Mouse (Mus musculus) yolk sac, embryonic 10.5 days (tissue): ENCODE measurements around the gene Fscn1.
A peak's percentile ranks its signal among the peaks of the same experiment; 100 is the strongest.

ENCODE experiments used
- DNase-seq: peaks from one replicate; pipeline ENCODE4 v3.0.0-alpha.2; 2017; ENCODE audit warnings: low spot score

Fscn1 gene

DNA sequence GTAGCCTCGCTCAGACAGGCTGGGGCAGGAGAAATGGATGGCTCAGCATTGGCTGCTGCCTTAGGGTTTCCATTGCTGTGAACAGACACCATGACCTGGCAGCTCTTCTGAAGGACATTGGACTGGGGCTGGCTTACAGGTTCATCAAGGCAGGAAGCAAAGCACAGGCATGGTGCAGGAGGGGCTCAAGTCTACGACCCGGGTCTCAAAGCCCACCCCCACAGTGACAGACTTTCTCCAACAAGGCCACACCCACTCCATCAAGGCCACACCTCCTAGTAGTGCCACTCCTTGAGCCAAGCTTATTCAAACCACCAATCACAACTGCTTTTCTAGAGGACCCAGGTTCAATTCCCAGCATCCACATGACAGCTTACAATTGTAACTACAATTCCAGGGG, 13.8 kb downstream of the Fscn1 start:
- no peak for DNase-seq

DNA sequence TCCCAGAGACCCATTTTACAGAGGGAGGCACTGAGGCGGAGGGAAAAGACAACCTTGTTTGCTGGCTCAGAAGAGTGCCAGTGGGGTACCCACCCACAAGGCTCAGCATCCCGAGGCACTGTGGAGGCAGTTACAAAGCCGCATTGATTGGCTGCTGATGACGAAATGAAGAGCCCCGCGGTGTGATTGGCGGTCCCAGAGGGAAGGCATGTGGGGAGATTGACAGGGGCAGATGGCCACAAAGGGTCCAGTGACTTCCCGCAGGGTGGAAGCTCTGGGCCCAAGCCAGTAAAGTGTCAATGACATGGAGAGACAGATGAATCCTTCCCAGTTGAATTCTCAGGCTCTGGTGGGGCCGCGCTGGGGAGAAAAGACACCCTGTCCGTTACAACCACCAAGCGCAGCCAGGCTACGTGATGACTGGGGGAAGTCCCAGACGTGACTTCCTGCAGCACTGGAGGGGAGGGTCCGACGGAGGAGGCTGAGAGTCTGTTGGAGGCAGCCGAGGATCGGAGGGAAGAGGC, 14.5 kb downstream of the Fscn1 start:
- peak; percentile 33 for DNase-seq

DNA sequence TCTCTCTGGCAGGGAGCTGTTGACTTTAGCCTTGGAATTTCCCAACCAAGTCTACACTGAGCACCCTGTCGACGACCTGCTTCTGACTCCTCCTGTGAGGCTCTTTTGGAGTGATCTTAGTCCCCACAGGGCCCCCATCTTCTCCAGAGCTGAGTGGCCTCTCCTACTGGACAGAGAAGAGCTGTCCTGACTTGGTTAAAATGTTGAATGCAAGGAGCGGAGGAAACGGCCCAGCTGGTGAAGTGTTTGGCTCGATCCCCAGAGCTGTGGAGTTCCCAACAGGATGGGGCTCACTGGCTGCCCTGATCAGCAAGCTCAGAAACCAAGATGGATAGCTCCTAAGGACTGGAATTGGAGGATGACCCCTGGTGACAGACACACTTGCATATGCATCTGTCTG, 16.4 kb downstream of the Fscn1 start:
- DNase-seq = no peak

DNA sequence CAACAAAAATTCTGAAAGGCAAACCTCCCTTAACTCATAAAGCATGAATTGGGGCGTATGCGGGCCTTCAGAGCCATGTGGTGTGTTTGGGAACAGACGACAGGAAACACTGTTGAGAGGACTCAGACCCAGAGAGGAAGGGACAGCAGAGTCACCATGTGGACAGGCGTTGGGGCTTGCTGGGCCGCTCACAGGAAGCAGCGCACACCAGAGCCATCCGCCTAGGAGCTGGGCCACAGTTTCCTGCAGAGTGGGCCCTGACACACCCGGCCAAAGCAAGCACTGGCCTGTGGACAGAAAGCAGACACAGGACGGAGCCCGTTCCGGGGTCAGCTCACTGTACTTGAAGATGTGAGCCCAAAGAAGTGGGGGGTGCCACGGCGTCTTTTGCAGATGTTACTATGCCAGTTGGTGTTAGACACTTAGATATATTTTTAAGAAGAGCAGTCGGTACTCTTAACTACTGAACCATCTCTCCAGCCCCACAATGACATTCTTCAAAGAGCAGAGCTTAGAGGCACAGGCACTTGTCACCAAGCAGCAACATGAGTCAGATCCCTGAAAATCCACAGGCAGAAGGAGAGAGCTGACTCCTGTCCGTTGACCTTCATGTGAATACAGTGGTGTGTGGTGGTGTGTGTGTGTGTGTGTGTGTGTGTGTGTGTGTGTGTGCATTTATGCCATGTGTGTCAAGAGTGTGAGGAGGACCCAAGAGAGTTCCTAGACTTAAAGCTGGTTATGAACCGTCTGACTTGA, 22.1 kb downstream of the Fscn1 start:
- DNase-seq = no peak

DNA sequence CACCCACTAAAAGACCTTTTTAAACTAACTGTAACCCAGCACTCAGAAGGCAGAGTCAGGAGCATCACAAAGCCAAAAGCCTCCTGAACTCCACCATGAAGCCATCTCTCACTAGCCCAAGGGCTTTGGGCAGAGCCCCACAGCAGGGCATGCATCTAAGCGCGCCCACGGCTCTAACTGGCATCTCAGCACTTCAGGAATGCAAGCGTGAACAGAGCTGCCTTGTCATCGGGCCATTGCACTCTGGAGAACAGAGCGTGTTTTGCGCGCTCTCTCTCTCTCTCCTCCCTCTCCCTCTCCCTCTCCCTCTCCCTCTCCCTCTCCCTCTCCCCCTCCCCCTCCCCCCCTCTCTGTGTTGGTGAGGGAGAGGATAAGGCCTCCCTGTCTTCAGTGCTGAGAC, 23.0 kb downstream of the Fscn1 start:
- no peak for DNase-seq

GRCm38 (mm10) chr5:142984271-142984670, 24.1 kb downstream of the Fscn1 start:
- no peak for DNase-seq

DNA sequence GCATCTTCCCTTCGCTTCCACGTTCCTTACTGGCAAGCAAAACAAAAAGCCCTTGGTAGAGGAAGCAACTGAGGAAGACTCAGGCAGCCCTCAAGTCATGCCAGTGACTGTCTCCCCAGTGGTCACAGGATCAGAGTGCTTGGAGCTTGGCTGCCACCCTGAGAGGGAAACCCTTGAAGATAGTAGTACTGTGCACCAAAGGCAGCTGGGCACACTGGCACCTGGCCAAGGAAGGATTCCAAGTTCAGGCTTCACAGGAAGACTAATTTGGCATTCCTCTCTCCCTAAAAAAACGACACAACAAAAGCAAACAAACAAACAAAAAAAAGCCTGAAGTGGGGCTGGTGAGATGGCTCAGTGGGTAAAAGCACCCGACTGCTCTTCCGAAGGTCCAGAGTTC, 28.4 kb downstream of the Fscn1 start:
- DNase-seq = no peak

- DNase-seq = no peak
Observed at GRCm38 (mm10) chr5:142989167-142989566, 29.0 kb downstream of the Fscn1 start.

- no peak for DNase-seq
Observed at GRCm38 (mm10) chr5:142994746-142995145, 34.6 kb downstream of the Fscn1 start.

DNA sequence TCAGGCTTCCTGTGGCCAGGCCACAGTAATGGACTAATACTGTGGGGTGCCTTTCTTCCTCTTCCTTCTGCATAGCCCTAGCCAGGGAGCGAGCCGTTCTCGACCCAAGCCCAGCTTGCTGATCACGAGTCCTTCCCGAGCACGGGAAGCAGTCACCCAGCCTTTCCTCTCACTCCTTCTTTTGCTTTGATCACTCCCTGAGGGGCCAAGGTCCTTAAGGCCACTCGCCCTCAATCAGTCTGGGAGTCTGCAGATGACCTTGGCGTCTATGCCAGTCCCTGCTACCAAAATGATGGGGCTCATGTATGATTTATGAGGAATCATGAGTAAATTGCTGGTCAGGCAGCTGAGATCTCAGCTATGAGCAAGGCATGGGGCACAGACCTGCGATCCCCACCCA, 37.4 kb downstream of the Fscn1 start:
- peak; percentile 38 for DNase-seq

DNA sequence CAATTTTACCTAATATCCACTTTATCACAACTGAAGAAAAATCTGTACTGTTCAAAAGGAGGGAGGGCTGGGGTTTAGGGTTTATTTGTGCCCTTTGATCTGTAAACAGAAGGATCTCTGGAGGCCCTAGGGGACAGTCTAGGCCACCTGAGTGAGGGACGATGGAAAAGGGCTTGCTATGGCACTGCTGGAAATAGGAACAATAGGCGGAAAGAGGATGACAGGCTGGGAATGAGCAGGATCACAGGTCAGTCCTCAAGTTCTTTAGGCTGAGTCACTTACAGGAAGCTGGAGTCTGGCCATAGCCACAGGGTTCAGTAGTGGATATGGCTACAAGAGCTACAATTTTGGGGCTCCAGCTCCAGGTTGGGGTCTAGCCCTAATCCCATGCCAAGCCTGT, 38.0 kb downstream of the Fscn1 start:
- DNase-seq = peak; percentile 26

DNA sequence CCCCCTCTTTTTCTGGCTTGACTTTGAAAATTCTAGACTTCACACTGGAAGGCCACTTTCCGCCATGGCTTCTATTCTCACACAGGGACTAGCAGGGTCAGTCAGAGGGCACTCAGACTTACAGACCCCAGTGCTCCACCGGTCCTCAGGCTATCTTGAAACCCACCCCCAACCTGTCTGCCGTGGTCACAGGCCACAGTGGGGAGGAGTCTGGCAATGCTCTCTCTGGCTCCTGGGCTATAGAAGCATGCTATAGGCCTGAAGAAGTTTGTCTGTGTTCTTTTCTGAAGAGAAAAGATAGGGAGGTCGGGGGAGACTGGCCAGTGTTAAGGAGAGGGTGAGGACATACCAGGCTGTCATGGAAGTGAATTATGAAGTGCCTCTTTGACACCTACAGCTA, 39.9 kb downstream of the Fscn1 start:
- DNase-seq = no peak

- peak; percentile 44 for DNase-seq
Observed at GRCm38 (mm10) chr5:143000654-143001500, 40.7 kb downstream of the Fscn1 start.

DNA sequence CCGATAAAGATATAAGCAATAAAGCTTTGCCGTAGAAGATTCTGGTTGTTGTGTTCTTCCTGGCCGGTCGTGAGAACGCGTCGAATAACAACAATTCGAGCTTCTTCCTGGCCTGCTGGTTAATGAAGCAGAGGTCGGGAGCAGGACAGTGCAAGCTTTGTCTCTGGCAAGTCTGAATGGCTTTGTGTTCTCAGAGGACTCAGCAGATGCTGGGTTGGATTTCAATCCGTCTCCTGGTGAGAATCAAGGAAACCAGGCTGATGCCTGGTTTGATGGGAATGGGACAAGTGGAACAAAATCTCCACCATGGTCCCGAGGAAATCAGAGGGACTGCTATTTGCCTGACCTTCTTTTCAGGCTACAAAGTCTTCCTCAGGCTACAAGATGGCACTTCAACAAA, 49.2 kb downstream of the Fscn1 start:
- DNase-seq = no peak

GRCm38 (mm10) chr5:143017401-143017800, 57.3 kb downstream of the Fscn1 start:
- no peak for DNase-seq
